Comparison of ENCODE assay signal across 26 mouse cellular contexts in genomic region chr12:42277241-42278032, GRCm38 (mm10).
"Had no signal": no experiment of that assay in that cellular context is flagged by ENCODE, and none has a peak within 500 bp of the region (broad histone marks: within the 10 kb centered on the region; RNA-seq: fewer than 3 reads in every experiment).

No protein-coding gene starts in this region.

- H3K9me3 ChIP-seq: heart, embryonic 13.5 days; heart, embryonic 15.5 days; hindbrain, embryonic 13.5 days; hindbrain, embryonic 15.5 days; kidney, embryonic 15.5 days; limb, embryonic 13.5 days; limb, embryonic 15.5 days; liver, embryonic 12.5 days had no signal

- H3K4me2 ChIP-seq: heart, embryonic 11.5 days; heart, embryonic 13.5 days; heart, embryonic 15.5 days; hindbrain, embryonic 13.5 days; hindbrain, embryonic 15.5 days; kidney, embryonic 15.5 days; limb, embryonic 13.5 days; limb, embryonic 15.5 days; liver, embryonic 12.5 days had no signal

- H3K4me3 ChIP-seq: heart, adult 2 months; heart, embryonic 13.5 days; heart, embryonic 15.5 days; hindbrain, embryonic 13.5 days; hindbrain, embryonic 15.5 days; kidney, embryonic 15.5 days; limb, embryonic 13.5 days; limb, embryonic 15.5 days; liver, embryonic 12.5 days had no signal

- H3K27me3 ChIP-seq: heart, embryonic 13.5 days; heart, embryonic 15.5 days; hindbrain, embryonic 13.5 days; hindbrain, embryonic 15.5 days; kidney, embryonic 15.5 days; limb, embryonic 13.5 days; limb, embryonic 15.5 days; liver, embryonic 12.5 days had no signal

- ATAC-seq: hindbrain, postnatal 0 days; intestine, embryonic 16.5 days; liver, embryonic 12.5 days had no signal

- H3K9ac ChIP-seq: heart, embryonic 13.5 days; heart, embryonic 15.5 days; hindbrain, embryonic 13.5 days; hindbrain, embryonic 15.5 days; kidney, embryonic 15.5 days; limb, embryonic 13.5 days; limb, embryonic 15.5 days; liver, embryonic 12.5 days had no signal

- DNase-seq: gastrocnemius, postnatal 14 days; gastrocnemius, postnatal 36 days; heart, adult 11 months; heart, adult 2 months; heart, postnatal 14 days; heart, postnatal 36 days; kidney, adult 11 months; kidney, adult 2 months; kidney, adult 9 months; kidney, postnatal 14 days; kidney, postnatal 36 days; layer of hippocampus, adult 9-11 months; layer of hippocampus, postnatal 36 days; left cerebral cortex, postnatal 4 days had no signal

- H3K4me1 ChIP-seq: heart, embryonic 13.5 days; heart, embryonic 15.5 days; hindbrain, embryonic 13.5 days; hindbrain, embryonic 15.5 days; kidney, embryonic 15.5 days; limb, embryonic 13.5 days; limb, embryonic 15.5 days; liver, embryonic 12.5 days had no signal

- H3K36me3 ChIP-seq: heart, embryonic 13.5 days; heart, embryonic 15.5 days; hindbrain, embryonic 13.5 days; hindbrain, embryonic 15.5 days; kidney, embryonic 15.5 days; limb, embryonic 13.5 days; limb, embryonic 15.5 days; liver, embryonic 12.5 days had no signal

- H3K27ac ChIP-seq: heart, adult 2 months; heart, embryonic 13.5 days; heart, embryonic 15.5 days; hindbrain, embryonic 13.5 days; hindbrain, embryonic 15.5 days; hindbrain, postnatal 0 days; kidney, embryonic 15.5 days; kidney, postnatal 0 days; limb, embryonic 13.5 days; limb, embryonic 15.5 days; liver, embryonic 12.5 days had no signal
